Mouse (Mus musculus): ENCODE measurements around the gene Aloxe3. TPM values are rescaled to one million over a fixed set of nuclear protein-coding genes. Genes with fewer than 3 reads are reported as not detected.
A peak's percentile ranks its signal among the peaks of the same experiment; 100 is the strongest.
"Not testable (repeated sequence)": the region's sequence is repeated elsewhere in the genome, so short reads cannot be mapped to it uniquely, and the experiment has no call there.

Gene Aloxe3
- polyA plus RNA-seq, 1 experiment, result 1.2 TPM

DNA sequence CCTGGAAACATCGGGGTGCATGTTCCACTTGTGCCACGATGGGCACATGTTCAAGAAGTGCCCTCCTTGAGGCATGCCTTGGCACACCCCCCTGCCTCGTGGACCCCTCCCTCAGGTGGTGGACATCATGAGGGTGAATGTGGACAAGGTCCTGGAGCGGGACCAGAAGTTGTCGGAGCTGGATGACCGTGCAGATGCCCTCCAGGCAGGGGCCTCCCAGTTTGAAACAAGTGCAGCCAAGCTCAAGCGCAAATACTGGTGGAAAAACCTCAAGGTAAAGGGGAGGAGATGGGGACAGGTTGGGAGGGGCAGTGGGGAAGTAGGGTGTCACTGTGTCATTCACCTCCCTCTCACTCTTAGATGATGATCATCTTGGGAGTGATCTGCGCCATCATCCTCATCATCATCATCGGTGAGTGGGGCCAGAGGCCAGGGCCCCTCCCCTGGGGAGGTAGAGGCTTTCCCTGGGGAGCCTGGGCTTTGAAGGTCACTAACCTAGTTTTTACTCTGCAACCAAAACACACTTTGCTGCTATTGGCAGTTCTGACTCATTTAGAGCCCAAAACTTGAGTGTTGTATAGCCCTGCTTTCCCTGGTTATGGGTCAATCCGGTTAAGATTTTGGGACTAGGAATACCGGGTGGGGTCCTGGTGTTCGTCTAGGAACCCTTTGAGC is 35.9 kb upstream of the Aloxe3 start:
- Histone ChIP-seq H3K4me1 (ENCODE audit: control insufficient read depth, insufficient read depth, insufficient read length, low read length) (peaks cover 9% of the 10 kb centered on the region), H3K4me3 (ENCODE audit: low read depth, low read length) (peak overlapping the region; percentile 93), H3K27ac (ENCODE audit: insufficient read depth, low read depth, low read length) (no peak overlapping the region), H3K27me3 (ENCODE audit: control insufficient read depth, insufficient read depth, low read length) (no peaks in the 10 kb centered on the region), H3K36me3 (ENCODE audit: control insufficient read depth, insufficient read depth, low read length) (peaks cover 9% of the 10 kb centered on the region; the same call in 1 of the 2 replicates)
- 76% methylated on average over 12 of the region's 12 CpGs for WGBS
- no peak for TF ChIP-seq CTCF (IDR thresholded peaks at IDR 0.05; ENCODE audit: extremely low read depth, insufficient read length, insufficient replicate concordance, low read depth, low read length)
- no peak for TF ChIP-seq POLR2A (IDR thresholded peaks at IDR 0.05; ENCODE audit: low read depth, low read length)

DNA sequence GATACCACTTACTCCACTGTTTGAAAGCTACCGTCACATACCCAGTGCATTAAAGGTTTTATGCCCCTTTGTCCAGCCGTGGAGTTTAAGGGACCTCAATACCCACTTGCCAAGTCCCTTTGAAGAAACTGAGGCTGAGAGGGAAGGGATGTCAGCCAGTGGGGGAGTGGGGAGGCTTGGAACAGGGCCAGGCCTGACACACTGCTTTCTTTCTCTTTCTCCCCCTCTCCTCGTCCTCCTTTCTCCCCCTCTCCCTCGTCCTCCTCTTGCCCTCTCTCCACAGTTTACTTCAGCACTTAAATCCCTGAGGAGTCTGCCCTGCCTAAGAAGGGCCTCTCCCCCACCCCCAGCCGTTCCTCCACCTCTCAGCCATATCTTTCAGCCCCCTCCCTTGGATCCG is 35.3 kb upstream of the Aloxe3 start:
- Histone ChIP-seq H3K36me3 (ENCODE audit: control insufficient read depth, insufficient read depth, low read length) (peaks cover 9% of the 10 kb centered on the region; the same call in 1 of the 2 replicates), H3K27ac (ENCODE audit: insufficient read depth, low read depth, low read length) (no peak overlapping the region), H3K4me3 (ENCODE audit: low read depth, low read length) (no peak overlapping the region), H3K27me3 (ENCODE audit: control insufficient read depth, insufficient read depth, low read length) (no peaks in the 10 kb centered on the region), H3K4me1 (ENCODE audit: control insufficient read depth, insufficient read depth, insufficient read length, low read length) (peaks cover 9% of the 10 kb centered on the region)
- 68% methylated on average over 6 of the region's 6 CpGs for WGBS
- TF ChIP-seq CTCF (IDR thresholded peaks at IDR 0.05; ENCODE audit: extremely low read depth, insufficient read length, insufficient replicate concordance, low read depth, low read length) (no peak), POLR2A (IDR thresholded peaks at IDR 0.05; ENCODE audit: low read depth, low read length) (no peak)

DNA sequence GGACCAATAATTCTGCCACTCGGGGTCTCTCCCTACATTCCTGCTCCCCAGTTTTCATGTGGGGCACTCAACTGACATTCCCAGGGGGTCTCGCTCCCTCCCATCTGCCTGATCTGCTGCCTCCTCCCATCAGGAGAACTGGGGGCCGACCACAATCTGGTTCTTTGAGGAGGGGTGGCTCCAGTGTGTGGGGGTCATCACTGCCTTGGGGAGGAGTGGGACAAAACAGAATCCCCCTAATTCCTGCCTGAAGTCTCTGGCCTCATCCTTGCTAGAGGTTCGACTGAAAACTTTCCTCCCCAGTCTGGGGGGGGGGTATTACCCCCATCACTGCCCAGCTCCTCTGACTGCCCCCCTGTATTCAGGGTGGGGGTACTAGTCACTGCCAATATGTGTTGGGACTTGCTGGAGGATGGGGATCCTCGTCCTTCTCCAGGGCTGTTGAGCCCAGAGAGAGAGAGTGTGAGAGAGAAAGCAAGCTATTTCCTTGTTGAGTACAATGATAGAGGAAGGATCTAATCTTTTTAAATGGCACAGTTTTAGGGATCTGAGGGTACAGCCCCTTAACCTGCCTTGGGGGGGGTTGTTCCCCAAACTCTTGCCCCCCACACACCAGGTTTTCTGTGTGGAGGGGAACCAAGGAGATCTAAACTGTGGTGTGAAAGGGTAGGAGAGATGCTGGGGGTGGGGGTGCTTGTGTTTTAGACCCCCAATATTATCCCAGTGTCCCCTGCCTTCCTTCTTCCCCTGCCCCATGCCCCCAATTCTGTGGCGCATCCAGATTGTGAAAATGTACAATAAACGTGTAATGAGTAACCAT is 33.9 kb upstream of the Aloxe3 start:
- H3K27me3 ChIP-seq (ENCODE audit: control insufficient read depth, insufficient read depth, low read length), result no peaks in the 10 kb centered on the region
- no peak for TF ChIP-seq POLR2A (IDR thresholded peaks at IDR 0.05; ENCODE audit: low read depth, low read length)
- TF ChIP-seq CTCF (IDR thresholded peaks at IDR 0.05; ENCODE audit: extremely low read depth, insufficient read length, insufficient replicate concordance, low read depth, low read length), result no peak
- no peak overlapping the region for H3K4me3 ChIP-seq (ENCODE audit: low read depth, low read length)
- H3K36me3 ChIP-seq (ENCODE audit: control insufficient read depth, insufficient read depth, low read length), result peaks cover 9% of the 10 kb centered on the region; the same call in 1 of the 2 replicates
- H3K4me1 ChIP-seq (ENCODE audit: control insufficient read depth, insufficient read depth, insufficient read length, low read length), result peaks cover 9% of the 10 kb centered on the region
- no peak overlapping the region for H3K27ac ChIP-seq (ENCODE audit: insufficient read depth, low read depth, low read length)
- WGBS, result 61% methylated on average over 7 of the region's 7 CpGs

- WGBS, result 2% methylated on average over 3 of the region's 3 CpGs
- no peak for TF ChIP-seq POLR2A (IDR thresholded peaks at IDR 0.05; ENCODE audit: low read depth, low read length)
- peak; percentile 84 for TF ChIP-seq CTCF (IDR thresholded peaks at IDR 0.05; ENCODE audit: extremely low read depth, insufficient read length, insufficient replicate concordance, low read depth, low read length)
- Histone ChIP-seq H3K27me3 (ENCODE audit: control insufficient read depth, insufficient read depth, low read length) (no peaks in the 10 kb centered on the region), H3K27ac (ENCODE audit: insufficient read depth, low read depth, low read length) (peak overlapping the region; percentile 58; the same call in 1 of the 2 replicates), H3K4me1 (ENCODE audit: control insufficient read depth, insufficient read depth, insufficient read length, low read length) (peaks cover 12% of the 10 kb centered on the region), H3K36me3 (ENCODE audit: control insufficient read depth, insufficient read depth, low read length) (peaks cover 9% of the 10 kb centered on the region; the same call in 1 of the 2 replicates), H3K4me3 (ENCODE audit: low read depth, low read length) (no peak overlapping the region)
These were observed 33.3 kb upstream of the Aloxe3 start for GRCm38 (mm10) chr11:69092386-69092751.

DNA sequence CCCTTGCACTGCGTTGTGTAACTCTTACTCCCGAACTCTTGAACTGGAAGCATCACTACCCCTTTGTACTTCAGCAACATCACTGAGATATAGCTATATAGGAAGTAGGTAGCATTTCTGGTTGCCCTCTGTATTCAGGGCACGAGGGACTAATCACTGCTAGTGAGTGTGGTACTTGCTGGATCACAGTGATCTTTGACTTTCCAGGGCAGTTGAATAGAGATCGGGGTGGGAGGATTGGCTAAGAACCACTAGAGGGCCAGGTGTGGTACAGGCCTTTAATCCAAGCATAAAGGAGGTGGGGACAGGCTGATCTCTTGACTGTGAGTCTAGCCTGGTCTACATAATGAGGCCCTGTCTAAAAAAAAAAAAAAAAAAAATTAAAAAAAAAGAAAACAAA is 32.8 kb upstream of the Aloxe3 start:
- H3K27me3 ChIP-seq (ENCODE audit: control insufficient read depth, insufficient read depth, low read length), result no peaks in the 10 kb centered on the region
- peaks cover 9% of the 10 kb centered on the region; the same call in 1 of the 2 replicates for H3K36me3 ChIP-seq (ENCODE audit: control insufficient read depth, insufficient read depth, low read length)
- no peak overlapping the region for H3K4me3 ChIP-seq (ENCODE audit: low read depth, low read length)
- no peak for TF ChIP-seq POLR2A (IDR thresholded peaks at IDR 0.05; ENCODE audit: low read depth, low read length)
- no peak for TF ChIP-seq CTCF (IDR thresholded peaks at IDR 0.05; ENCODE audit: extremely low read depth, insufficient read length, insufficient replicate concordance, low read depth, low read length)
- peak overlapping the region; percentile 58; the same call in 1 of the 2 replicates for H3K27ac ChIP-seq (ENCODE audit: insufficient read depth, low read depth, low read length)
- 55% methylated on average over 4 of the region's 4 CpGs for WGBS
- H3K4me1 ChIP-seq (ENCODE audit: control insufficient read depth, insufficient read depth, insufficient read length, low read length), result peaks cover 17% of the 10 kb centered on the region

DNA sequence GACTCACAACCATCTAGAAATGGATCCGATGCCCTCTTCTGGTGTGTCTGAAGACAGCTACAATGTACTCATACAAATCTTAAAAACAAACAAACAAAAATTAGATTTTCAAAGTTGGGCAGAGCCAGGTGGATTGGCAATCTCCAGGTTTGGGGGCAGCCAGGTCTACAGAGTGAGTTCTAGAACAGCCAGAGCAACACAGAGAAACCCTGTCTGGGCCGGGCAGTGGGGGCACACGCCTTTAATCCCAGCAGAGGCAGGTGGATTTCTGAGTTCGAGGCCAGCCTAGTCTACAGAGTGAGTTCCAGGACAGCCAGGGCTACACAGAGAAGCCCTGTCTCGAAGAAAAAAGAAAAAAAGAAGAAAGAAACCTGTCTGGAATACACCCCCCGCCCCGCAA is 31.8 kb upstream of the Aloxe3 start:
- H3K4me1 ChIP-seq (ENCODE audit: control insufficient read depth, insufficient read depth, insufficient read length, low read length), result peaks cover 24% of the 10 kb centered on the region
- H3K27me3 ChIP-seq (ENCODE audit: control insufficient read depth, insufficient read depth, low read length); H3K36me3 ChIP-seq (ENCODE audit: control insufficient read depth, insufficient read depth, low read length); H3K27ac ChIP-seq (ENCODE audit: insufficient read depth, low read depth, low read length); H3K4me3 ChIP-seq (ENCODE audit: low read depth, low read length): not testable (repeated sequence)
- 83% methylated on average over 7 of the region's 7 CpGs for WGBS

DNA sequence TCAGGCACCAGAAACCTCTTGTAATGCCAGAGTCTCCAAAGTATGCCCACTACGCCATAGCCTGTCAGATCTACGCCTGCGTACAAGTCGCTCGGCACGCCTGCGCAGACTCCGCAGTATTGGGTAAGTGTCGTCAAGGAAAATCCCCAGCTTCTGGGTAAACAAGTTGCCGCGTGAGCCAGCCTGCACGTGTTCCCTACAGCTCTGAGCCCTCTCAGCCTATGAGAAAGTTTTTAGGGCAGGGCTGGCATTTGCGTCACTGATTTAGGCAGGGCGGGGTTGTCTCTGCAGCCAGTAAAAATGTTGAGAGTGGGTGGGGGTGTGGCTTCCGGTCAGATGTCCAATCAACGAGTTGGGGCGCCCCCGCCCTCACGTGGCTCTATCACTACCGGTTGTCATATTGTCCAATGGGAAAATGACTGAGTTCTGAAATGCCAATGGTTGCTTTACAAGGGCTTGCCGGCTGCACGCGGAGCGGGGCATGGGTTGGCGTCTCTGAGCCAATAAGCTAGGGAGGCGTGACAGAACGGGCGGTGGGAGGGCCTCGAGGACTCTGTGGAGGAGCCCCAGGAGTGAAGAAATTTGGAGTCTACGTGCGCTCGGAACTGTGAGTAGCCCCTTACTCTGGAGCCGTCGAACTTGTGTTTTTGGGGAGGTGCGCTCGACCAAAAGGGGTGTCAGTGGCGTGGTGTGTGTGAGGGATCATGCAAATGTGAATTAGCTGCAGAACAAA is 30.8 kb upstream of the Aloxe3 start, which contains the start of gene Per1:
Gene Per1, plus strand, starts transcription at position 521 of the 733 bp plus-strand sequence.
- under 1% methylated on average over 37 of the region's 37 CpGs for WGBS
- H3K4me1 ChIP-seq (ENCODE audit: control insufficient read depth, insufficient read depth, insufficient read length, low read length), result peaks cover 22% of the 10 kb centered on the region; the same call in 1 of the 2 replicates

More for the DNA sequence above, 30.8 kb upstream of the Aloxe3 start, which contains the start of gene Per1:
- peaks cover 7% of the 10 kb centered on the region; the same call in 1 of the 2 replicates for H3K36me3 ChIP-seq (ENCODE audit: control insufficient read depth, insufficient read depth, low read length)
- peak within 1 kb of the TSS; percentile 98 for H3K27ac ChIP-seq (ENCODE audit: insufficient read depth, low read depth, low read length)
- no peaks in the 10 kb centered on the region for H3K27me3 ChIP-seq (ENCODE audit: control insufficient read depth, insufficient read depth, low read length)
- peak within 1 kb of the TSS; percentile 70 for H3K4me3 ChIP-seq (ENCODE audit: low read depth, low read length)
- TF ChIP-seq POLR2A (IDR thresholded peaks at IDR 0.05; ENCODE audit: low read depth, low read length) (peak; percentile 88), CTCF (IDR thresholded peaks at IDR 0.05; ENCODE audit: extremely low read depth, insufficient read length, insufficient replicate concordance, low read depth, low read length) (no peak)
